Mouse (Mus musculus) CD4-positive naive resting alpha-beta T cell, adult 76 days (primary cell): ENCODE measurements around the gene Mipep. TPM values are rescaled to one million over a fixed set of nuclear protein-coding genes. Genes with fewer than 3 reads are reported as not detected.

Experiments used
- total RNA-seq: library from RNA; stranded (reverse); gene quantifications from one replicate; pipeline ENCODE4 v1.2.4, GENCODE M21; 2023

Gene Mipep
- 12.1 TPM for total RNA-seq

GRCm38 (mm10) chr14:60784427-60785315 is at the start of gene Mipep:
Gene Mipep, plus strand, starts transcription at chr14:60784573.

DNA sequence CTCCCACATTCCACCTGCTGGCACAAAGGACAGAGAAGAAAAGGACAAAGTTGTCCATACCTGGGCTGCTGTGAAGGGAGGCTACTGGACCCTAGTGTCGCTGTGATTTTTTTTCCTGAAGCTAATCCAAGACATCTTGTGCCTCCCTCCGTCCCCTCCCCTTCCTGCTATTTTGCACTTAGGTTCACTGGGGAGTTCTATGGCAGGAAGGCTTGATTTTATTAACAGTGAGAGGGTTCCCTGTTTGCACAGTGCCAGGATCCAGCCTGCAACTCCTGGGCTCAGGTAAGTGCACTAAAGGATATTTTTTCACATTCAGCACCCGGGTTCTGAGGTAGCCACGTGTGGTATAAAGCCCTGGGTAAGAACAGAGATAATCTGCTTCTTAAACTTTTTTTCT is 16.5 kb upstream of the Mipep start, which contains the start of gene C1qtnf9:
Gene C1qtnf9 (plus strand): TSS at position 251 of the 400 bp plus-strand sequence.

Other genes starting within 250 kb of the Mipep start
- 134 TPM for gene Spata13, start 150.6 kb upstream of the Mipep start, total RNA-seq
- 0.38 TPM for gene C1qtnf9, start 16.4 kb upstream of the Mipep start, total RNA-seq